Mouse (Mus musculus): Measurements from ENCODE around the gene Ptprn2.

DNA sequence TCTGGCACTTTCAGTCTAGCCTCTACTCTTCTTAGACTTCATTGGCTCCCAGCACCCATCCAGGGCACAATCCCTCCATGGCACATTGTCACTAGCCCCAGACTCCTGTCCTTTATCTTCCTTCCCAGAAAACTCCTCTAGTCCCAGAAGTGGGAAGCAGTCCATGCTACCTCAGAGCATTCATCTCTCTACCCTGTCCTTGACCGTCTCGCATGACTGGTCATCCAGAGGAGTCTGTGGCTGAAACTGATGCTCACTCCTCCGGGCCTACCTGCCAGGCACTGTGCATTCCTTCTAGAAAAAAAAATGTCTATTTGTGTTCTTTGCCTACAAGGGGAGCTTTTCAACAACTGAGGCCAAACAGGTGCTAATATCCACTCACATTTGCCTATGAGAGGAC, 549.0 kb downstream of the Ptprn2 start:
- TF ChIP-seq POLR2A (IDR thresholded peaks at IDR 0.05; ENCODE audit: insufficient read depth, low read length) (no peak), CTCF (IDR thresholded peaks at IDR 0.05; ENCODE audit: low read depth, low read length) (no peak)

All from ES-Bruce4 (cell line).